Mouse (Mus musculus): ENCODE results near the gene Rpl38. TPM values are rescaled to one million over a fixed set of nuclear protein-coding genes. Genes with fewer than 3 reads are reported as not detected.

The Rpl38 gene
- 1,924 TPM for polyA plus RNA-seq (2014; fragmentation: Illumina TruSeq; extraction: RNeasy Lipid Tissue Mini Kit (QIAGEN cat#74804); ENCODE audit: insufficient read depth, low read depth, low replicate concordance)

DNA sequence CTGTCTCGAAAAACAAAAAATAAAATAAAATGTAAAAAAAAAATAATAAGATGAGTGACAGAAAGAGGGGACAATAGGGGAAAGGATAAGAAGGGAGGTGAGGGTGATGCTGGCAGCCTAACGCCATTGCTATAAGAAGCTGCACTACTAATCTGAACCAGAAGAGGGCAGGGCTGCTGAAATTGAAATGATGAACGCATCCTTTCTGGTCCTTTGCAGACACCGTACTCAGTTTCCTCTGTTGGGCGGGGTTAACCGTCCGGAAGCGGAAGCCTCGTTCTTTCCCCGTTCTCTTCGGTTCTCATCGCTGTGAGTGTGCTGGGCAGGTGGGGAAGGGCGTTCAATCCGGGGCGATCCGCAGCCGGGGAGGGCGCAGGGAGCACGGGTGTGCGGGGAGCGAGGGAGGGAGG is at the start of gene Rpl38:
Rpl38 (plus strand) TSS at position 224 of the 410 bp plus-strand sequence.

DNA sequence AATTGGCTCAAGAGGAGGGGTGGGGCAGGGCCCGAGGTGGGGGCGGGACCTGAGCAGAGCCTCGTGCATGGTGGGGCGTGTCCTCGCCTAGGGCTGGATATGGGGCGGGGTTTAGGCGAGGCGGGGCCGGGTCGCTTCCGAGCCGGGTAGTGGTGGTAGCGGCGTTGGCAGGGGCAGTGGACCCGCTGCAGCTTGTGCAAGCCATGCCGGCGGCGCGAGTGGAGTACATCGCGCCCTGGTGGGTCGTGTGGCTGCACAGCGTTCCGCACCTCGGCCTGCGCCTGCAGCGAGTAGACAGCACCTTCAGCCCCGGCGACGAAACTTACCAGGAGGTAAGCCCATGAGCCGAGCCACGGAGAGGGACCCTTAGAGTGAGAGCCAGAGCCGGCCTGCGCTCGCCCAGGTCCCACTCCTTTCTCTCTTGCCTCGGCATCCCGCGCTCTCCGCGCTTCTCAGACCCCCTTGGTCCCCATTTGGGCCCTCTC is 7.1 kb downstream of the Rpl38 start, which contains the start of gene Ttyh2:
Ttyh2 (plus strand) TSS at position 91 of the 485 bp plus-strand sequence.

Other genes starting within 250 kb of the Rpl38 start
- gene Ttyh2, start 6.9 kb downstream of the Rpl38 start, polyA plus RNA-seq (2014; fragmentation: Illumina TruSeq; extraction: RNeasy Lipid Tissue Mini Kit (QIAGEN cat#74804); ENCODE audit: insufficient read depth, low read depth, low replicate concordance), result 4.1 TPM
- gene Dnaic2, start 58.9 kb downstream of the Rpl38 start, polyA plus RNA-seq (2014; fragmentation: Illumina TruSeq; extraction: RNeasy Lipid Tissue Mini Kit (QIAGEN cat#74804); ENCODE audit: insufficient read depth, low read depth, low replicate concordance), result 7.5 TPM
- gene Kif19a, start 96.9 kb downstream of the Rpl38 start, polyA plus RNA-seq (2014; fragmentation: Illumina TruSeq; extraction: RNeasy Lipid Tissue Mini Kit (QIAGEN cat#74804); ENCODE audit: insufficient read depth, low read depth, low replicate concordance), result 7.8 TPM
- 0.33 TPM for gene Btbd17, start 127.4 kb downstream of the Rpl38 start, polyA plus RNA-seq (2014; fragmentation: Illumina TruSeq; extraction: RNeasy Lipid Tissue Mini Kit (QIAGEN cat#74804); ENCODE audit: insufficient read depth, low read depth, low replicate concordance)
- gene Gpr142, start 130.4 kb downstream of the Rpl38 start, polyA plus RNA-seq (2014; fragmentation: Illumina TruSeq; extraction: RNeasy Lipid Tissue Mini Kit (QIAGEN cat#74804); ENCODE audit: insufficient read depth, low read depth, low replicate concordance), result not detected
- 5.0 TPM for gene Gprc5c, start 182.6 kb downstream of the Rpl38 start, polyA plus RNA-seq (2014; fragmentation: Illumina TruSeq; extraction: RNeasy Lipid Tissue Mini Kit (QIAGEN cat#74804); ENCODE audit: insufficient read depth, low read depth, low replicate concordance)
- 5.6 TPM for gene Cd300a, start 221.5 kb downstream of the Rpl38 start, polyA plus RNA-seq (2014; fragmentation: Illumina TruSeq; extraction: RNeasy Lipid Tissue Mini Kit (QIAGEN cat#74804); ENCODE audit: insufficient read depth, low read depth, low replicate concordance)

Measured in lung, adult 10 weeks (tissue).